Mouse (Mus musculus): ENCODE results near the gene Brca1.
"Not testable (repeated sequence)": the region's sequence is repeated elsewhere in the genome, so short reads cannot be mapped to it uniquely, and the experiment has no call there.

The Brca1 gene

GRCm38 (mm10) chr11:101551751-101552475, at the start of gene Brca1, which contains the start of gene Nbr1:
Gene Brca1, minus strand, starts transcription at chr11:101551955.
Gene Nbr1, plus strand, starts transcription at chr11:101552149.
- in situ Hi-C loops (cut with MboI, MseI) = no loop called here

GRCm38 (mm10) chr11:101599156-101599555, 47.4 kb upstream of the Brca1 start, which contains the start of gene Gm11634:
Gene Gm11634, minus strand, starts transcription at chr11:101599256.
- in situ Hi-C loops (cut with MboI, MseI) = no loop called here

- in situ Hi-C loops (cut with MboI, MseI) = no loop called here
Measured at GRCm38 (mm10) chr11:101589989-101590624, 38.4 kb upstream of the Brca1 start.

- in situ Hi-C loops (cut with MboI, MseI) = no loop called here
Measured at GRCm38 (mm10) chr11:101589444-101589843, 37.7 kb upstream of the Brca1 start.

- in situ Hi-C loops (cut with MboI, MseI) = no loop called here
Measured at GRCm38 (mm10) chr11:101588868-101589267, 37.1 kb upstream of the Brca1 start.

GRCm38 (mm10) chr11:101587676-101588075, 35.9 kb upstream of the Brca1 start:
- in situ Hi-C loops (cut with MboI, MseI) = no loop called here

- in situ Hi-C loops (cut with MboI, MseI) = no loop called here
Measured at GRCm38 (mm10) chr11:101585805-101586204, 34.0 kb upstream of the Brca1 start.

- in situ Hi-C loops (cut with MboI, MseI) = not testable (repeated sequence)
Measured at GRCm38 (mm10) chr11:101585031-101585430, 33.3 kb upstream of the Brca1 start.

- in situ Hi-C loops (cut with MboI, MseI) = no loop called here
Measured at GRCm38 (mm10) chr11:101583205-101583604, 31.4 kb upstream of the Brca1 start.

GRCm38 (mm10) chr11:101582054-101583035, 30.6 kb upstream of the Brca1 start, which contains the start of gene Tmem106a:
Gene Tmem106a, plus strand, starts transcription at chr11:101582242.
- in situ Hi-C loops (cut with MboI, MseI) = no loop called here

GRCm38 (mm10) chr11:101581081-101581764, 29.5 kb upstream of the Brca1 start:
- in situ Hi-C loops (cut with MboI, MseI) = no loop called here

GRCm38 (mm10) chr11:101576116-101576515, 24.4 kb upstream of the Brca1 start:
- in situ Hi-C loops (cut with MboI, MseI) = no loop called here

GRCm38 (mm10) chr11:101568421-101568820, 16.7 kb upstream of the Brca1 start:
- in situ Hi-C loops (cut with MboI, MseI) = no loop called here

- in situ Hi-C loops (cut with MboI, MseI) = no loop called here
Measured at GRCm38 (mm10) chr11:101562391-101562790, 10.6 kb upstream of the Brca1 start.

- in situ Hi-C loops (cut with MboI, MseI) = no loop called here
Measured at GRCm38 (mm10) chr11:101556954-101557353, 5.2 kb upstream of the Brca1 start.

- in situ Hi-C loops (cut with MboI, MseI) = no loop called here
Measured at GRCm38 (mm10) chr11:101556541-101556940, 4.8 kb upstream of the Brca1 start.

GRCm38 (mm10) chr11:101553354-101553930, 1.7 kb upstream of the Brca1 start:
- in situ Hi-C loops (cut with MboI, MseI) = no loop called here

GRCm38 (mm10) chr11:101552476-101553300, 933 bp upstream of the Brca1 start:
- in situ Hi-C loops (cut with MboI, MseI) = no loop called here

- in situ Hi-C loops (cut with MboI, MseI) = no loop called here
Measured at GRCm38 (mm10) chr11:101548526-101548925, 3.2 kb downstream of the Brca1 start.

- in situ Hi-C loops (cut with MboI, MseI) = loop anchor here (5.0 kb wide), 1 partner anchor 832 kb away; the partner anchor contains the start of genes Hspb9 and Kat2a
Measured at GRCm38 (mm10) chr11:101544132-101544531, 7.6 kb downstream of the Brca1 start.

Data from T-helper 1 cell (primary cell).